Mouse (Mus musculus) cerebellum, postnatal 36 days (tissue): ENCODE measurements around the gene Foxa3.
A peak's percentile ranks its signal among the peaks of the same experiment; 100 is the strongest.

Experiments
- DNase-seq, 2 experiments: peaks; one replicate each; pipeline ENCODE4 v3.0.0; 2021 to 2022; ENCODE audit warnings: mixed read lengths in 2 of 2

The Foxa3 gene

GRCm38 (mm10) chr7:19024581-19025255 lies 1.4 kb upstream of the Foxa3 start:
- DNase-seq, result peak; percentile 37 to 42

- DNase-seq, result peak; percentile 91 to 93
Measured at GRCm38 (mm10) chr7:19024096-19024506, 763 bp upstream of the Foxa3 start, which contains the start of gene Sympk. Gene Sympk (plus strand): TSS chr7:19024377.

- peak in 1 of 2 experiments; percentile 32 for DNase-seq
Measured at GRCm38 (mm10) chr7:19022189-19022958, 964 bp downstream of the Foxa3 start.

- no peak for DNase-seq
Measured at GRCm38 (mm10) chr7:19021048-19021447, 2.3 kb downstream of the Foxa3 start.

GRCm38 (mm10) chr7:19017909-19018308 lies 5.4 kb downstream of the Foxa3 start:
- no peak for DNase-seq

GRCm38 (mm10) chr7:19016042-19016441 lies 7.3 kb downstream of the Foxa3 start:
- DNase-seq, result no peak

- DNase-seq, result no peak
Measured at GRCm38 (mm10) chr7:19014452-19014851, 8.9 kb downstream of the Foxa3 start.

- DNase-seq, result no peak
Measured at GRCm38 (mm10) chr7:19012882-19013281, 10.5 kb downstream of the Foxa3 start.

- peak in 1 of 2 experiments; percentile 36 for DNase-seq
Measured at GRCm38 (mm10) chr7:19012025-19012621, 11.2 kb downstream of the Foxa3 start.

- no peak for DNase-seq
Measured at GRCm38 (mm10) chr7:19010581-19010980, 12.8 kb downstream of the Foxa3 start.

- DNase-seq, result no peak
Measured at GRCm38 (mm10) chr7:19007026-19007977, 16.0 kb downstream of the Foxa3 start.

GRCm38 (mm10) chr7:19006476-19006875 lies 16.9 kb downstream of the Foxa3 start:
- DNase-seq, result peak; percentile 82 to 86

GRCm38 (mm10) chr7:19005417-19006121 lies 17.8 kb downstream of the Foxa3 start:
- DNase-seq, result no peak

- peak; percentile 37 to 41 for DNase-seq
Measured at GRCm38 (mm10) chr7:19004631-19005079, 18.7 kb downstream of the Foxa3 start.

- peak; percentile 93 to 95 for DNase-seq
Measured at GRCm38 (mm10) chr7:19003902-19004630, 19.3 kb downstream of the Foxa3 start, which contains the start of gene Irf2bp1. Gene Irf2bp1 (plus strand): TSS chr7:19004044.

- DNase-seq, result peak; percentile 71 to 82
Measured at GRCm38 (mm10) chr7:19002848-19003498, 20.4 kb downstream of the Foxa3 start.

- no peak for DNase-seq
Measured at GRCm38 (mm10) chr7:19002115-19002514, 21.2 kb downstream of the Foxa3 start.

- DNase-seq, result no peak
Measured at GRCm38 (mm10) chr7:19001807-19002085, 21.6 kb downstream of the Foxa3 start.

GRCm38 (mm10) chr7:19001066-19001806 lies 22.1 kb downstream of the Foxa3 start:
- DNase-seq, result no peak

GRCm38 (mm10) chr7:19000421-19000820 lies 22.9 kb downstream of the Foxa3 start:
- DNase-seq, result no peak
